Mouse (Mus musculus) kidney, adult 18-20 months (tissue): ENCODE measurements at regions not wholly inside any gene's neighbourhood (a gene's known extent, or its start where the extent isn't known, plus 50 kb on each side); places are given as distances from the start of the nearest gene placed in this dataset.

ENCODE experiments used
- DNase-seq: peaks from one replicate; pipeline ENCODE4 v3.0.0; 2021

DNA sequence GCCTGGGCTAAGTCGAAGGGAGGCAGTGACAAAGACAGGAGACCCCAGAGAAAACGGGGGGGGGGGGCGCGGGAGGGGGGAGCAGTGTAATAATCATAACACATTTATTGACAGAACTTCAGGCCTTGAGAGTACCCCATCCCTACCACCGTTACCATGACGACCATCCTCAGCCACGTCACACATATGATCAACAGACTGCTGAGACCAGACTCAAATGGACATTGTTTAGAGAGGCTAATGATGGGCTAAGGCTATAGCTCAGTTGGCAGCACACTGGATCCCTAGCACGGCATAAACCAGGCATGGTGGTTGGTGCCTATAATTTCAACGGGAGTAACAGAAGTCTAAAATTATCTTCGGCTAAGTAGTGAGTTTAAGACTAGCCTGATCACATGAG, 565.8 kb upstream of the Adam5 start:
- no peak for DNase-seq

- peak; percentile 26 for DNase-seq
Observed at GRCm38 (mm10) chr8:25389371-25389855, 565.2 kb upstream of the Adam5 start.

- DNase-seq: no peak
Observed at GRCm38 (mm10) chr8:25388811-25389210, 564.6 kb upstream of the Adam5 start.

GRCm38 (mm10) chr8:25385186-25385585, 561.0 kb upstream of the Adam5 start:
- DNase-seq: no peak

GRCm38 (mm10) chr8:25384591-25384990, 560.4 kb upstream of the Adam5 start:
- no peak for DNase-seq

GRCm38 (mm10) chr8:25373276-25373675, 549.1 kb upstream of the Adam5 start:
- DNase-seq: no peak

DNA sequence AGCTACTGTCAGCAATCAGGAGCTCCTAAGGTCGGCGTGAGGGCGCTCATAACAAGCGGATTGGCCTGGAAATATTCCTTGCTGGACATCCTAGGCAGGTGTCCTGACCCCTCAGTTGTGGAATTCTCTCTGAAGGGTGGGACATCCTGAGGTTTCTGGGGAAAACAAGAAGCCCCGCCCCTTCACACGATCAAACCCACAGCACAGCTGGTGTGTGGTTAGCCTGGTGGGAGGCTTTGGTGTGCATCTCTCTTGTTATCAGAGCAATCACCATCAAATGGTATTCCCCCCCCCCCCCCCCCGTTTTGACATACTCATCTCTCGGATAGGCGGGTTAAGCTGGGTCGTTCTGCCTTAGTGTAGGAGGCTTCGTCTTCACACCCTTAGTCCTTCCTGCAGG, 546.8 kb upstream of the Adam5 start:
- DNase-seq: no peak

DNA sequence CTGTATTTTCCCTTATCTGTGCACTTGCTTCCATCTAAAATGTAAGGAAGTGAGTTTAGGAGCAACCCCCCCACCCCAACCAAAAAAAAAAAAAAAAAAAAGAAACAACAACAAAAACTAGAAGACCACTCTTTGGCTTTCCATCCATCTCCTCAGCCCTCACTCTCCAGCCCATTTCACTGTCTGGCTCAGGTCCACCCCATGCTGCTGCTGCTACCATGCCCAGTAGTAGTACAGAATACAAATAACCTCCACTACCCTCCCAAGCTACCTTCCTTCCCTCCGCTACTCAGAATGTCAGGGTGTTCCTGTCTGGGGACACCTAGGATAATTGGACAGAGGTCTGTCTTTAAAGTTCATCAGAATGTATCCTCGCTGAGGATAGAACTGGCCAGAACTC, 545.2 kb upstream of the Adam5 start:
- no peak for DNase-seq

GRCm38 (mm10) chr8:25368561-25369091, 544.5 kb upstream of the Adam5 start:
- peak; percentile 25 for DNase-seq

GRCm38 (mm10) chr8:25367806-25368549, 543.8 kb upstream of the Adam5 start:
- no peak for DNase-seq

DNA sequence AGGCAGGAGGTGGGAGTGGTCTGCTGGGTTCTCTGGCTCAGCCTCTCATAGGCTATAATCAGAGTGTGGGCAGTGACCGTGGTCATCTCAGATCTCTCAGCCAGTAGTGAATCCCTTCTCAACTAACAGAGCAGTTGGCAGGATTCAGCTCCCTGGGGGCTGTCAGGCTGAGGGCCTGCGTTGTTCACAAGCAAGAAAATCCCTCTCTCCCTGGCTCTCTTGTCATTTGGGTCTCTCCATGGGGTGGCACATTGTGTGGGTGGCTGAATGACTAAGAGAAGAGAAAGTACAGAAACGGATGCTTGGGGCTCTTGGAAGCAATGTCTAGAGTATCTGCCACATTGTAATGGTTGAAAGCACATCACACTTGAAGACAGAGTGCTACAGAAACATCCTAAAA, 542.0 kb upstream of the Adam5 start:
- no peak for DNase-seq

DNA sequence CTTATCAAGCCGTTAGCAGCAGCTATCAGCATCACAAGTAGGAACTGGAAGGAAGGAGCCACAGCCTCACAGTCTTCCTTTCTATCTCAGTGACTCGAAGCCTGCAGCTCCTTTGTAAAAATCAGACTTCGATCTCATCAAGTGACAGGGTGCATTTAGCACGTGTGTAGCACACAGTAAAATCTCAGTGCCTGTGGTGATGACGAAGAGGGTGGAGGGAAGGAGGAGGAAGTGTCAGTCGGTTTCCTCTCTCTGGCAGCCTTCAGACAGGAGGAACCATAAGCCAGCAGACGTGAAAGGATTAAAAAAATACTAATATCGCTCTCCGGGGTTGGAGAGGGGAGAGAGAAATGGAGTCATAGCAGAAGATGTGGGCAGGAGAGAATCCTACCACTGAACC, 538.5 kb upstream of the Adam5 start:
- no peak for DNase-seq

GRCm38 (mm10) chr8:25362146-25362545, 538.0 kb upstream of the Adam5 start:
- DNase-seq: no peak

DNA sequence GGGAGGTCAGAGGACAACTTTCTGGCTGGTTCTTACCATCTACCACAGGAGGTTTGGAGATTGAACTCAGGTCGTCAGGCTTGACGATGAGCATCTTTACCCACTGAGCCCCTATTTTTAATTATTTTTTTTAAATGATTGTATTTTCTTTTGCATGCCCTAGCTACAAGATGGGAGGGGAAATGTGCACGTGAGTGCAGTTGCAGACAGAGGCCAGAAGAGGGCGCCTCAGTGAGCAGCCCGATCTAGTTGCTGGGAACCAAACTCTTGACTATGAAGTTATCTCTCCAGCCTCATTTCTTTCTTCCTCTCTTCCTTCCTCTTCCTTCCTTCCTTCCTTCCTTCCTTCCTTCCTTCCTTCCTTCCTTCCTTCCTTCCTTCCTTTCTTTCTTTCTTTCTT, 537.3 kb upstream of the Adam5 start:
- no peak for DNase-seq

GRCm38 (mm10) chr8:25358539-25359165, 534.5 kb upstream of the Adam5 start:
- no peak for DNase-seq

DNA sequence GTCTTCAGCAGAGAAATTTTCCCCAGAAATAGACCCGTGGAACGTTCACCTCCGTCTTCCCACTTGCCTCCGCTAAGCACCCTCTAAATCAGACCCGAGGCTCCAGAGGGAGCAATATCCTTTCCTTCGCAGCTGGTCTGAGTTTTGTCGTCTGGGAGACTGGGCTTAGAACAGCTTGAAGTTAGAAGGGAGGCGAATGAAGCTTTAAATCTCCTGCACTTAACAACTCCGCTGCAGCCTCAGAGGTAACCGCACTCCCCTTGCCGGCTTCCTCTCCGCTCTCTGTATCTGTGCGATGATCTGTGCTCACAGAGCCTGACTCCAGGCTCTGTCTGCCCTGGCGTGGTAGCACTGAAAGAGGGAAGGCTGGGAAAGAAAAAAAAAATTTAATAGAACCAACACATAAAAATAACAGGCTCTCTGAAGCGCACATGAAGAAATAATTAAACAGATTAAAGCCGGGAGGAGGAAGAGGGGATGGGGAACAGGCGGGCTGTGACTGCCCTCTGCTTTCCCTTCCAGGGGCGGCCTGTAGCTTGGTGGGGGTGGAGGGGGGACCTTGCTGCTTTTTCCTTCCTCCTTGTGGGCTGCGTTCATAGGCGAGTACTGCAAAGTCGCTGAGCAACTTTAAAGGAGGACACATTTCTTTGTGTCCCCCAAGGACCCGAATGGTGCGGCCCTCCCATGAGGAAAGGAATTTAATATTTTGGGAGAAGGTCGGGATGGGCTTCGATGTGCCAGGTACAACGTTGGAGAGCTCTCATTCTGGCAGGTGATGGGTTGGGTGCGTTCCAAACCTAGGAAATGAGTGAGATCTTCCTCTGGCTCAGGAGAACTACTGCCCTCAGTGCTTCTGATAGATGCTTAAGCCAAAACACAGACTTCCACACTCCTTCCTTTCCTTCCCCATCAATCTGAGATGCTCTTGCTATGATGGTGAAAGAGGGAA, 529.9 kb upstream of the Adam5 start:
- DNase-seq: no peak

DNA sequence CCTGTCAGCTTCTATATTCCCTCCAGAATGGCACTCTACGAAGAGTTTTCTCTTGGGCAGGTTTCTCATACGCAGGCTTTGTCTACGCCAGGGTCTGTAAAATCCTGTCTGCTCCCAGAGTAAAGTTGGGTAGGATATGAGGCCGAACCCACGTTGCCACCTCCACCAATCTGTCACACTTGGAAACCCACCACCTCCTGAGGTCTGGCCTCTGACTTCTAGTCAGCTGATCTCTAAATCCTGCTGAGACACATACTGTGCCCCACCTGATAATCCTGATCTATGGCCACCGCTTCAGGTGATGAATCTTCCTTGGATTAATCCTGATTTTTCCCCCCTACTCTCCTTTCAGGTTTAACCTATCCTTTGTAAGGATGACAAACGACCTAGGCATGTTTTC, 529.2 kb upstream of the Adam5 start:
- DNase-seq: no peak

DNA sequence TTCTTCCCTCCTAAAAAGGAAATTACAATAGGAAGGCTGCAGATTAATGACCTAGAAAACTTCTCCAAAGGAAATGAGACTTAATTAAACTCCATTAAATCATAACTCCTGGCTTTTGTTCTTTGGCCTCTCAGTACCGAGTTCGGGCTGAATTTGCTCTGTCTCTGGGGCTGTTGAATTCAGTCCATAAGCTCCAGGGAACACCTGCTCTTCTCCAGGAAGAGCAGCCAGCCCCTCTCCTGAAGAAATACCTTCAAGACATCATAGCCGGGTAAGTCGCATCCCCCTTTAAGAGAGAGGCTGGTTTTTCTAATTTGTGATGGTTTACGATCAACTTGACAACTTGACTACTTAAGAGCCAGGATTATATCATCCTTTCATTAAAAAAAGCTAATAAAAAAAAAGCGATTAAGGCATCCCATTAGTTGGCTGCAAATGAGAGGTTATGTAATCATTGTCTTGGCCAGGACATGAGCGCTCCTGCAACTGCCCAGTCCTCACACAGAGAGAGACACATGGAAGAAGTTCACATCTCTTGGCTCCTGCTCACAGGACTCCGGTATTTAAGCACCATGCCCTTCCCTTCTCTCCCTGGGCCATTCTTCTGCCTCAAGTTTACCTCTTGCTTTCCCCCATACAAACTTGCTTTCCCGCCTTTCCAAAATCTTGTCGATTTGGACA, 524.0 kb upstream of the Adam5 start:
- no peak for DNase-seq

DNA sequence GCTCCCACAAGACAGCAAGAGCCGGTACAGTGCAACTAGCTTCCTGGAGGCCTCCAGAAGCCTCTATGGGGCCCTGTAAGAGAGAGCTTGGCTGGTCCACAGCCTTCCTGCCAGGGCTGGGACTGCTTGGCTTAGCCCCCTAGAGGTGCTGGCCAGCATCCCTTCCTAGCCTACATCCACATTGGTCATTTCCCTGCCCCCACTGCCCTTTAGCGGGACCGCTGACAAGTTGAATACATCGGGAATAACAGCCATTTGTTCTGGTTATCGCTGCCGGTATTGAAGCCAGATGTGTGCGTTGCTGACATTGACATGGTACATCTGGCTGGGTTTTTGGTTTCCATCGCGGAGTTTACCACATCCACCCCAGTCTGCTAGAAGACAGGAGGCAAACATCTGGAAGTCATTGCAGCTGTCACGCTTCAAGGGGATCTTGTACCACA, 519.0 kb upstream of the Adam5 start:
- peak; percentile 38 for DNase-seq

DNA sequence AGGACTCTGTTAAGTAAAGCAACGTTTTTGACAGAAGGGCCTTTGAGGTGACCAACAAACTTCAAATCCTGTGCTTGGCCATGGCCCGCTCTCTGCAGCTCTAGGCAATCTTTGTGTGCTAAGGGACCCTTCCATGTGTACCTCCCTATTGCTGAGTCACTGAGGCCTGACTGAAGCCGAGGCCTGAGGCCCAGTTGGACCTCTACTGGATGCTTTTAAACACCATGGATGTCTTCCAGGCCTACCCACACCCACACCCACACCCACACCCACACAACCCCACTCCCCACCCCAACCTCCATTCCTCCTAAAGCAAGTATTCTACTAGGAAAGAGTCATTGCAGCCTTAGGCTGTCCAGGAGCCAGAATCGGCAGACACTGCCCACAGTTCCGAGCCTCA, 518.3 kb upstream of the Adam5 start:
- DNase-seq: no peak

DNA sequence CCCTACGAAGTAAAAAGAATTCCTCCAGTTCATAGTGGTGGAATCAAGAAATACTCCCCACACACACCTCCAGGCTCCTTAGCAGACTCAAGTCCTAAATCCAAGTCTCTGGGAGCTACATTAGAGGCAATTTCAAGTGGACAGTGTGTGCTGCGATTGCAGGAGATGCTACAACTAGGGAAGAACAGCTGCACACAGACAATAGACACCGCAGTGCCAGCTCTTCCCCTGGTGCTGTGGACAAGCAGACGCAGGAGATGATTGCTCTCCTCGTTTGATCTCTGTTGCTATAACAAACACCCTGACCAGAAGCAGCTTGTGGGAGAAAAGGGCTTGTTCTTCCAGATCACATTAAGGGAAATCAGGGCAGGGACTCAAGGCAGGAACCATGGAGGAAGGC, 517.1 kb upstream of the Adam5 start:
- no peak for DNase-seq

DNA sequence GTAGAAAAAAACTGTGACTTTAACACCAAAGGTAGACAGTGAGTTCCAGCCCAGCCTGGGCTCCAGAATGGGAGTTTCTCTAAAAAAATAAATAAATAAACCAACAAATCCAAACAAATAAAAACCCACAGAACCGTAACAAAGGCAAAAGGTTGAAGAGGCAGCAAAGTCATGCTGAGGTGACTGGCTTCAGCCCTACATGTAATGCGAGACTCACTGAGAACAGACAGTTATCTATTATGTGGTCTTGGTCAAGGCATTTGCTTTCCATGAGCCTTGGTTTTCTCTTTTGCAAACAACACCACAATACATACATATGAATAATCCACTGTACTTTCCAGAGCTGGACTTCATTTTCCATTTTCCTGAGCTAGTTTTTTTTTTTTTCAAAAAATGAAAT, 516.6 kb upstream of the Adam5 start:
- DNase-seq: no peak
